Mouse (Mus musculus): ENCODE measurements around the gene Mitf. TPM values are rescaled to one million over a fixed set of nuclear protein-coding genes. Genes with fewer than 3 reads are reported as not detected.
A peak's percentile ranks its signal among the peaks of the same experiment; 100 is the strongest.

Mitf gene
- polyA plus RNA-seq, 1 experiment from 2014 or later = 2.6 TPM

- Histone ChIP-seq H3K27me3 (replicated peaks; ENCODE audit: low read depth, poor library complexity, severe bottlenecking) (no peaks in the 10 kb centered on the region), H3K9me3 (no peaks in the 10 kb centered on the region), H3K4me1 (no peaks in the 10 kb centered on the region), H3K36me3 (replicated peaks) (no peaks in the 10 kb centered on the region), H3K4me3 (no peak overlapping the region), H3K27ac (replicated peaks) (no peak overlapping the region)
- WGBS = 65% methylated on average over 1 of the region's 1 CpGs
- no peak for DNase-seq (ENCODE audit: low spot score)
Observed at GRCm38 (mm10) chr6:98023876-98024275, 217.0 kb downstream of the Mitf start.

- no peak for DNase-seq (ENCODE audit: low spot score)
- H3K27ac ChIP-seq (replicated peaks) = no peak overlapping the region
- no peak overlapping the region for H3K4me3 ChIP-seq
- no peaks in the 10 kb centered on the region for H3K36me3 ChIP-seq (replicated peaks)
- H3K27me3 ChIP-seq (replicated peaks; ENCODE audit: low read depth, poor library complexity, severe bottlenecking) = no peaks in the 10 kb centered on the region
- no peaks in the 10 kb centered on the region for H3K4me1 ChIP-seq
- 83% methylated on average over 3 of the region's 3 CpGs for WGBS
- H3K9me3 ChIP-seq = no peaks in the 10 kb centered on the region
Observed at GRCm38 (mm10) chr6:98038513-98038912, 231.7 kb downstream of the Mitf start.

- Histone ChIP-seq H3K27me3 (replicated peaks; ENCODE audit: low read depth, poor library complexity, severe bottlenecking) (no peaks in the 10 kb centered on the region), H3K9me3 (no peaks in the 10 kb centered on the region), H3K4me3 (no peak overlapping the region), H3K36me3 (replicated peaks) (no peaks in the 10 kb centered on the region), H3K27ac (replicated peaks) (no peak overlapping the region), H3K4me1 (0 out of 2 replicates have a peak, but pooled peaks cover 4% of the 10 kb centered on the region)
- WGBS = 94% methylated on average over 7 of the region's 7 CpGs
- no peak for DNase-seq (ENCODE audit: low spot score)
Observed at GRCm38 (mm10) chr6:98041795-98042194, 234.9 kb downstream of the Mitf start.

- no peak for DNase-seq (ENCODE audit: low spot score)
- Histone ChIP-seq H3K4me3 (no peak overlapping the region), H3K36me3 (replicated peaks) (no peaks in the 10 kb centered on the region), H3K27me3 (replicated peaks; ENCODE audit: low read depth, poor library complexity, severe bottlenecking) (no peaks in the 10 kb centered on the region), H3K9me3 (no peaks in the 10 kb centered on the region), H3K4me1 (peaks cover 28% of the 10 kb centered on the region), H3K27ac (replicated peaks) (no peak overlapping the region)
- WGBS = 54% methylated on average over 11 of the region's 11 CpGs
Observed at GRCm38 (mm10) chr6:98046295-98047108, 239.7 kb downstream of the Mitf start.

GRCm38 (mm10) chr6:98047741-98048140 lies 240.9 kb downstream of the Mitf start:
- Histone ChIP-seq H3K27ac (replicated peaks) (no peak overlapping the region), H3K36me3 (replicated peaks) (no peaks in the 10 kb centered on the region), H3K4me1 (peaks cover 28% of the 10 kb centered on the region), H3K9me3 (no peaks in the 10 kb centered on the region), H3K4me3 (no peak overlapping the region), H3K27me3 (replicated peaks; ENCODE audit: low read depth, poor library complexity, severe bottlenecking) (no peaks in the 10 kb centered on the region)
- no peak for DNase-seq (ENCODE audit: low spot score)
- WGBS = 79% methylated on average over 6 of the region's 6 CpGs

DNA sequence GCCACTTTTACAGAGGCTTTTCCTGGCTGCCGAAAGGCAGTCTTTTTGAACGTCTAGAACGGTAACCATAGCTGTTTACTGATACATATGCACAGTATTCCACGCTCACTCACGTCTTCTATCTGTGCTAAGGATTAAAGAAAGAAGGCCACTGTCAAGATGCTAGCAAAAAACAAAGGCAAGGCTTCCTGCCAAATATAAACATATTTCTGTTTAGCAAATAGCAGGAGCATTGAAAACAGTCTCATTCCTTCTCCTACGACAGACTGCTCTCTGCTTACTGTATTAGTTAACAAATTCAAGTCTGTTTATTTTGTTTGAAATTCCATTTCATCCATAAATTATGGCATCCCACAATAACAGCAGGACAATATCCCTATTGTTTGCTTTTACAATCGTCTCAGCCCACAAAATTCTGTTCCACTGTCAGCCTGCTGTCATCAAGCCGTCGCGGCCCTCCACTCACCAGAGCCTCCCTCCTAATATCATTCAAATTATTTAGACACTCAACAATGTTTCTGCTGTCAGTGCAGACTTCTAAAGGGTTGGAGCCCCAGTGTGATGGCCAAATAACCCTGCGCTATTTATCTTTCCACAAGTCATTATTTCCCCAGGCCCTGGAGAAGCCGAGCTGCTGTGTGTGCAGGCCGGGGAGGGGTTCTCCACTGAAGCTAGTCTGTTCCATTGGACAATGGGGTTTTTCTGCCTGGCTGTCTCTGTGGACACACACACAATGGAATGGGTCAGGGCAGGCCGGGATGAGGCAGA lies 242.0 kb downstream of the Mitf start:
- H3K4me3 ChIP-seq = no peak overlapping the region
- peak overlapping the region; percentile 8; the same call in 1 of the 2 replicates for H3K27ac ChIP-seq (replicated peaks)
- H3K4me1 ChIP-seq = peaks cover 28% of the 10 kb centered on the region
- peak; percentile 55 for DNase-seq (ENCODE audit: low spot score)
- no peaks in the 10 kb centered on the region for H3K27me3 ChIP-seq (replicated peaks; ENCODE audit: low read depth, poor library complexity, severe bottlenecking)
- H3K9me3 ChIP-seq = no peaks in the 10 kb centered on the region
- 45% methylated on average over 14 of the region's 14 CpGs for WGBS
- H3K36me3 ChIP-seq (replicated peaks) = no peaks in the 10 kb centered on the region

DNA sequence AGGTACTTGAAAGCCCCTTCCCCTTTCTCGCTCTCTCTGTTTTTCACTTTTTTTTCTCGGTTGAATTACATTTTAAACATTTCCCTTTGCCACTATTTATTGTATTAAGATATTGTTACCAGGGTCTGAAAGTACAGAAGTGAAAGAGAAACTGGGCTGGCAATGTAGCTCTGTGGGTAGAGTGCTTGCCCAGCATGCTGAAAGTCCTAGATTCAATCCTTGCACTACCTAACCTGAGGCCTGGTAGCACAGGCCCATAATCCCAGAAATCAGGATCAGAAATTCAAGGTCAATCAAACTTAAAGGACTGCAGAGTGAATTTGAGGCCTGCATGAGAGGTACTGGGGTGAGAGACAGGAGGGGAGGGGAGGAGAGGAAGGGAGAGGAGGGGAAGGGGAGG lies 242.7 kb downstream of the Mitf start:
- H3K4me3 ChIP-seq = no peak overlapping the region
- peak overlapping the region; percentile 61 for H3K27ac ChIP-seq (replicated peaks)
- no peaks in the 10 kb centered on the region for H3K27me3 ChIP-seq (replicated peaks; ENCODE audit: low read depth, poor library complexity, severe bottlenecking)
- H3K36me3 ChIP-seq (replicated peaks) = no peaks in the 10 kb centered on the region
- 68% methylated on average over 2 of the region's 2 CpGs for WGBS
- peaks cover 28% of the 10 kb centered on the region for H3K4me1 ChIP-seq
- no peaks in the 10 kb centered on the region for H3K9me3 ChIP-seq
- no peak for DNase-seq (ENCODE audit: low spot score)

DNA sequence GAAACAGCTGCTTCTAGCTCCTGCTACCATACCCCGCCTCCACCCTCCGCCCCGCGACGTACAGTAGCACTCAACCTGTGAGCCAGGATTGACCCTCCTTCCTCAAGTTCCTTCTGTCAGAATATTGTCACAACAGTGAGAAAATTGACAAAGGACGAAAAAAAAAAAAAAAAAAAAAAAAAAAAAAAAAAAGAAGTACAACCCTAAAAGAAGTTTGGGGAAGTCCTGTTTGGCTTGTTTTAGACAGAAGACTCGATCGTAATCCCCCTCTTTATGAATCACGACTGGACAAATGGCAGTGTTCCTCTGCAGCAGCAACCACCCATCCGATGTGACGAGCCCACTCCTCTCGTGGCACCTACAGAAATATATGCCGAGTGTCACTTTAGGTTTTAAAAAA lies 255.0 kb downstream of the Mitf start:
- Histone ChIP-seq H3K4me1 (peaks cover 3% of the 10 kb centered on the region; the same call in 1 of the 2 replicates), H3K36me3 (replicated peaks) (no peaks in the 10 kb centered on the region), H3K9me3 (no peaks in the 10 kb centered on the region), H3K27me3 (replicated peaks; ENCODE audit: low read depth, poor library complexity, severe bottlenecking) (no peaks in the 10 kb centered on the region), H3K27ac (replicated peaks) (no peak overlapping the region), H3K4me3 (no peak overlapping the region)
- WGBS = 90% methylated on average over 13 of the region's 13 CpGs
- no peak for DNase-seq (ENCODE audit: low spot score)

DNA sequence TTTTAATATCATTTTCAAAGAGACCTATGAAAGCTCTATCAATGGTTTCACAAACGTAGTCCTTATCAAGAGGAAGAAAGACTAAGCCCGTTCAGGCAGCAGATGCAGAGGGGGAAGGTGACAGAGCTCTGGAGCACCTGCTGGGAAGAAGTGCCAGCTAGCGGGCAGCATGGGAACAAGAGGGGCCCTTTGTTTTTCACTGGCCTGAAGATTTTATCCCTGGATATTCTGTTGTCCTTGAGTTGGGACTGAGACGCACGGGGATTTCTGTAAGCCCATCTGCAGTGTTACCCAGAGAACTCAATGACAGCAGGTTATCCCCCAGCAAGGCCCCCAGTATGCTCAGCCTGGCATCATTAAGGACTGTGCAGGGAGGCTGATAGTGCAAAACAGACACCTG lies 258.1 kb downstream of the Mitf start:
- Histone ChIP-seq H3K36me3 (replicated peaks) (no peaks in the 10 kb centered on the region), H3K9me3 (no peaks in the 10 kb centered on the region), H3K27me3 (replicated peaks; ENCODE audit: low read depth, poor library complexity, severe bottlenecking) (no peaks in the 10 kb centered on the region), H3K4me3 (no peak overlapping the region), H3K27ac (replicated peaks) (no peak overlapping the region), H3K4me1 (peaks cover 3% of the 10 kb centered on the region; the same call in 1 of the 2 replicates)
- WGBS = 22% methylated on average over 5 of the region's 5 CpGs
- no peak for DNase-seq (ENCODE audit: low spot score)

GRCm38 (mm10) chr6:98066420-98066819 lies 259.6 kb downstream of the Mitf start:
- Histone ChIP-seq H3K27me3 (replicated peaks; ENCODE audit: low read depth, poor library complexity, severe bottlenecking) (no peaks in the 10 kb centered on the region), H3K36me3 (replicated peaks) (no peaks in the 10 kb centered on the region), H3K27ac (replicated peaks) (no peak overlapping the region), H3K9me3 (no peaks in the 10 kb centered on the region), H3K4me3 (no peak overlapping the region), H3K4me1 (peaks cover 3% of the 10 kb centered on the region; the same call in 1 of the 2 replicates)
- 88% methylated on average over 4 of the region's 4 CpGs for WGBS
- DNase-seq (ENCODE audit: low spot score) = no peak
